Mouse (Mus musculus): ENCODE results near the gene Prl2c3. TPM values are rescaled to one million over a fixed set of nuclear protein-coding genes. Genes with fewer than 3 reads are reported as not detected.
"Not testable (repeated sequence)": the region's sequence is repeated elsewhere in the genome, so short reads cannot be mapped to it uniquely, and the experiment has no call there.

Prl2c3 gene
- polyA plus RNA-seq, 1 experiment from 2014 or later: 0.62 TPM

DNA sequence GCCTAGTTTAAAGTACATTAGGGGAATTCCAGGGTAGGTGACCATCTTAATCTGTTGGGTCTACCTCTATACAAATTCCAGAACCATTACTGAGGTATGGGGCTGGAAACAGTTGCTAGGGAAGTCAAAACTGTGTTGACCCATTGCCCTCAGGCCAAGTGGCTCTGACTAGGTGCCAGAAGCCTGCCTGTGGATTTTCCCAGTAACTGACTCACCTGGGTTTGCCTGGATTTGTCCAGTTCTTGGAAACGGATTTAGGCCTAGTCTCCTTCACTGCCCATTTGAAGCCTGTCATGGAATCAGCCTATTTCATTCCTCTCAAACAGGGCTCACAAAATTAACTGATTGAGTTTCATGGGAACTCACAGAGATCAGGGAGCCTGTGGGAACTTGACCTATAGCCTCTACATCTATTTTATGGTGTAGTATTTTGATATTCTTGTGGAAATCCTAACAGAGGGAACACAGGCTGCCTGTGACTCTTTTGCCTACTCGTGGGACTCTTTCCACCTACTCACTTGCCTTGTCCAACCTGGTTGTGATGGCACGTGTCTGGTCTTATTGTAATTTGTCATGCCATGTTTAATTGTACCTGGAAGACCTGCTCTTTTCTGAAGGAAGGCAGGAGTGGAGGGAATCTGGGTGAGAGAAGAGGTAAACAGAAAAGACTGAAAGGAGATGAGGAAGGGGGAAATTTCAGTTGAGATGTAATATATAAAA lies 9.1 kb upstream of the Prl2c3 start:
- not testable (repeated sequence) for H3K9ac ChIP-seq (ENCODE audit: low read depth, low read length); ATAC-seq (ENCODE audit: low FRiP score); H3K27ac ChIP-seq (ENCODE audit: low read depth, low read length); H3K4me1 ChIP-seq (replicated peaks; ENCODE audit: control insufficient read depth, insufficient read depth, low read length); H3K27me3 ChIP-seq (ENCODE audit: control insufficient read depth, insufficient read depth, low read length); H3K4me3 ChIP-seq (ENCODE audit: low read depth, low read length); H3K36me3 ChIP-seq (ENCODE audit: control insufficient read depth, insufficient read depth, low read length); H3K4me2 ChIP-seq (replicated peaks; ENCODE audit: low read depth, low read length); DNase-seq (ENCODE audit: low spot score)
- 69% methylated on average over 3 of the region's 3 CpGs for WGBS
- H3K9me3 ChIP-seq (ENCODE audit: control insufficient read depth, low read length): peaks cover 10% of the 10 kb centered on the region

DNA sequence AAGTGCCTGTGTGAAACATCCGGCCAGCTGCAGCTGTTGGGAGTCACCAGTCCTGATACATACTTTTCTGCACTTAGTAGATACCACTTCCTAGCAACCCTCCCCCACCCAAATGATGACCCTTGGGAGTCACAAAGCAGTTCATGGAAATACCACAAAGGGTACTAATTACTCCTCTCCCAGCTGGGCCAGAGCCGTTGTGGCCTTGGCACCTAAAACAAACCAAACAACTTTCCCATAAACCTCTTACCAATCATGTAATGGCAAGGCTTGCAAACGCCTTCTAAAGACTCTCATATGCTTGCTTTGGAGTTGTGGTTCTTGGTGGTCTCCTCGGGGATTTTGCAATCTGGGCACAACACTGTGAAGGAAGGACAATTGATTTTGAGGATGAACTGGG lies 6.6 kb upstream of the Prl2c3 start:
- H3K4me3 ChIP-seq (ENCODE audit: low read depth, low read length); DNase-seq (ENCODE audit: low spot score); H3K4me1 ChIP-seq (replicated peaks; ENCODE audit: control insufficient read depth, insufficient read depth, low read length); H3K9me3 ChIP-seq (ENCODE audit: control insufficient read depth, low read length); H3K9ac ChIP-seq (ENCODE audit: low read depth, low read length); H3K36me3 ChIP-seq (ENCODE audit: control insufficient read depth, insufficient read depth, low read length); H3K4me2 ChIP-seq (replicated peaks; ENCODE audit: low read depth, low read length); H3K27me3 ChIP-seq (ENCODE audit: control insufficient read depth, insufficient read depth, low read length); H3K27ac ChIP-seq (ENCODE audit: low read depth, low read length): not testable (repeated sequence)
- 0 out of 2 replicates have a peak, but pooled peaks have one; percentile 8 for ATAC-seq (ENCODE audit: low FRiP score)
- 64% methylated on average over 3 of the region's 4 CpGs for WGBS

DNA sequence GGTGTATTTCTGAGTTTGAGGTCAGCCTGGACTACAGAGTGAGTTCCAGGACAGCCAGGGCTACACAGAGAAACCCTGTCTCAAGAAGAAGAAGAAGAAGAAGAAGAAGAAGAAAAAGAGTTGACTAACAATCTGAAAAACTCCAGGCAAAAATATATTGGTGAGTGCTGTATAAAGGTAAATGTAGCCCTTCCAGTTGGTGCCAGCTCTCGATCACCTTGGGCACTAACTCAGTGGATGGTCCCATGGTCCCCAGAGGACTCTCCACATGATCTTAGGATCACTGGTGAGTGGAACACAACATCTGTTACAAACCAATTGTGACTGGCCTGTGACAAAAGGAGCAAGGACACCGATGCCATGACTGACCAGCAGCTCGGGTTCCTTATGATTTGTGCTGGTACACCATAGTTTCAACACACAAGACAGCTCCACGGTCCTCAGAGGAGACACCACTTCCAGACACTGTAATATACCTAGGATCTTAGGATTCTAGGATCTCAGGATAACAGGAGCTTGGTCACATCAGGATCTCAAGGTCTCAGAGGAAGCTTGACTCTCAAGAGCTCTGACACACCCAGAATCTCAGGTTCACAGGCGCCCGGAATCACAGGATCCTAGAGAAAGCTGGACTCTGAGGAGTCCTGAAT lies 30.3 kb downstream of the Prl2c3 start:
- DNase-seq (ENCODE audit: low spot score); H3K36me3 ChIP-seq (ENCODE audit: control insufficient read depth, insufficient read depth, low read length); H3K4me1 ChIP-seq (replicated peaks; ENCODE audit: control insufficient read depth, insufficient read depth, low read length); H3K4me3 ChIP-seq (ENCODE audit: low read depth, low read length); H3K4me2 ChIP-seq (replicated peaks; ENCODE audit: low read depth, low read length); H3K27me3 ChIP-seq (ENCODE audit: control insufficient read depth, insufficient read depth, low read length); H3K9ac ChIP-seq (ENCODE audit: low read depth, low read length); H3K27ac ChIP-seq (ENCODE audit: low read depth, low read length); H3K9me3 ChIP-seq (ENCODE audit: control insufficient read depth, low read length): not testable (repeated sequence)
- ATAC-seq (ENCODE audit: low FRiP score): peak; percentile 56; the same call in 1 of the 2 replicates
- WGBS: 79% methylated on average over 6 of the region's 6 CpGs

Other genes with a start within 250 kb of the Prl2c3 start
- 13.5 and 13.9 TPM in 2 replicates for gene Ero1lb, start 234.2 kb downstream of the Prl2c3 start, polyA plus RNA-seq (2014; fragmentation: Nextera tagmentation; extraction: Ambion mirVana)
- 0.54 TPM in 1 of 2 replicates, not detected in the other for gene Prl2c2, start 205.3 kb upstream of the Prl2c3 start, polyA plus RNA-seq (2014; fragmentation: Nextera tagmentation; extraction: Ambion mirVana)

Measured in hindbrain, embryonic 11.5 days (tissue).